Mouse (Mus musculus) ovary, postnatal 14 days (tissue): ENCODE measurements at regions not wholly inside any gene's neighbourhood (a gene's known extent, or its start where the extent isn't known, plus 50 kb on each side); places are given as distances from the start of the nearest gene placed in this dataset.

Experiments
- DNase-seq: peaks from one replicate; pipeline ENCODE4 v3.0.0; 2022; ENCODE audit warnings: low spot score

GRCm38 (mm10) chr12:79910884-79911759 lies 201.7 kb downstream of the Zfp36l1 start:
- DNase-seq = no peak

- DNase-seq = no peak
These were observed 205.2 kb downstream of the Zfp36l1 start for GRCm38 (mm10) chr12:79907583-79907982.

- DNase-seq = no peak
These were observed 206.0 kb downstream of the Zfp36l1 start for GRCm38 (mm10) chr12:79906738-79907365.

- peak; percentile 45 for DNase-seq
These were observed 206.7 kb downstream of the Zfp36l1 start for GRCm38 (mm10) chr12:79905828-79906737.

GRCm38 (mm10) chr12:79904913-79905549 lies 207.8 kb downstream of the Zfp36l1 start:
- DNase-seq = no peak

GRCm38 (mm10) chr12:79902761-79903160 lies 210.1 kb downstream of the Zfp36l1 start:
- no peak for DNase-seq

GRCm38 (mm10) chr12:79902163-79902562 lies 210.7 kb downstream of the Zfp36l1 start:
- no peak for DNase-seq

GRCm38 (mm10) chr12:79898198-79898930 lies 214.4 kb downstream of the Zfp36l1 start:
- no peak for DNase-seq

GRCm38 (mm10) chr12:79895975-79896374 lies 216.8 kb downstream of the Zfp36l1 start:
- no peak for DNase-seq

- DNase-seq = no peak
These were observed 217.5 kb downstream of the Zfp36l1 start for GRCm38 (mm10) chr12:79895324-79895723.

GRCm38 (mm10) chr12:79892871-79893270 lies 219.9 kb downstream of the Zfp36l1 start:
- DNase-seq = no peak

GRCm38 (mm10) chr12:79891942-79892341 lies 220.9 kb downstream of the Zfp36l1 start:
- no peak for DNase-seq

GRCm38 (mm10) chr12:79890887-79891286 lies 221.9 kb downstream of the Zfp36l1 start:
- no peak for DNase-seq

- no peak for DNase-seq
These were observed 222.5 kb downstream of the Zfp36l1 start for GRCm38 (mm10) chr12:79890291-79890690.

GRCm38 (mm10) chr12:79888812-79889211 lies 224.0 kb downstream of the Zfp36l1 start:
- no peak for DNase-seq

- DNase-seq = no peak
These were observed 224.7 kb downstream of the Zfp36l1 start for GRCm38 (mm10) chr12:79888086-79888485.

- peak; percentile 74 for DNase-seq
These were observed 225.5 kb downstream of the Zfp36l1 start for GRCm38 (mm10) chr12:79887225-79887886.

GRCm38 (mm10) chr12:79886494-79886893 lies 226.3 kb downstream of the Zfp36l1 start:
- no peak for DNase-seq

GRCm38 (mm10) chr12:79885286-79885685 lies 227.5 kb downstream of the Zfp36l1 start:
- no peak for DNase-seq

- no peak for DNase-seq
These were observed 229.2 kb downstream of the Zfp36l1 start for GRCm38 (mm10) chr12:79883651-79884050.
